8 mouse cellular contexts compared by ENCODE assay signal in the genomic region with DNA sequence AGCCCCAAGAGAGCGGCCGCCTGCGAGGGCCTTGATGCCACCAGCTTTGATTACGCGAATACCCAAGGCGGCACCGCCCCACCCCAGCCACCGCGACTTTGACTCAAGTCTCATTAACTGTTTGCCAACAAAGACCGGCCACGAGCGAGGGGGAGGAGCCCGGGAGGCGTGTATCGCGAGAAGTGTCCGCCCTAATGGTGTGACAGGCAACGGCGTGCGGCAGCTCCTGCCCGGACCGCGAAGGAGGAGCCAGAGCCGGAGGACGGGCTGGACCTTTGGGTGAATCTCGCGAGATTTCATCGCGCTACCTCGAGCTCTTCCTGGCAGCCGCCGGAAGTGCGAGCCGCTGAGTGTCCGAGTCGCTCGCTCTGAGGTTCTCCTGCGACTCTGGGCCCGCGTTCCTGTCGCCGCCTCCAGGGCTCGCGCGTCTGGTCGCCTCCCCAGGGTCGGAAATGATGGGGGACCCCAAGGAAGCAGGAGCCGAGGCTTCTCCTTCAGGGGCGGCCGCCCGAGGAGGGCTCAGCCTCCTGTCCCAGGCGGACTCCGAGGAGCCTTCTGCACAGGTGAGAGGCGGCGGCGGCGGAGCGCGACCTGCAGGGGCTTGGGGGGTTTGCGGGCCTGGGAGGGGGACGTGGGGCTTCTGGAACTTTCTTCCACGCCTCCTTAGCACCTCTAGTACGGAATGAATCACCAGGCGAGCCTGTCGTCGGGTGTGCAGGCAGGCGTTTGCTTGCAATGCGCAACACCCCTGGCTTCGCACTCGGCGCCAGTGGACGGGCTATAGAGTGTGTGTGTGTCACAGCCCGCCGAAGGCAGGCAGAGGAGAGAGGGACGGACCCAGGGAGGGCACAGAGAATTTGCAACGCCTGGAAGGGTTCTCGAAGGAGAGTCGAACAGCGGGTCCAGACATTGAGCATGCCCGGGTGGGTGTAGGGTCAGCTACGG. TPM values are rescaled to one million over a fixed set of nuclear protein-coding genes. Genes with fewer than 3 reads are reported as not detected.
DNase-seq lines count a peak whose midpoint lies in the region; ATAC-seq lines count a peak whose summit lies in the region.

Edrf1 (plus strand) TSS at position 183 of the 945 bp plus-strand sequence.

- peak within 1 kb of the TSS; percentile 93 for H3K9ac ChIP-seq in hindbrain, embryonic 11.5 days (ENCODE audit: low read depth, low read length)

- no peaks in the 10 kb centered on the region for H3K4me1 ChIP-seq in hindbrain, embryonic 11.5 days (replicated peaks; ENCODE audit: control insufficient read depth, insufficient read depth, low read length)

- DNase-seq in Muller cell, postnatal 12 days (ENCODE audit: inconsistent ontology term): peak; percentile 100
- DNase-seq in cerebellum, adult 9-11 months: peak; percentile 98
- DNase-seq in frontal cortex, adult 2 months (ENCODE audit: extremely low spot score in 1 of 2, low spot score in 1 of 2): peak; percentile 96 to 97
- DNase-seq in hindbrain, embryonic 11.5 days (ENCODE audit: low spot score): peak; percentile 98
- DNase-seq in layer of hippocampus, postnatal 10 days (ENCODE audit: low spot score in 2 of 2): peak; percentile 96 to 97
- peak; percentile 100 for DNase-seq in lung, postnatal 10 days
- DNase-seq in ovary, postnatal 36 days (ENCODE audit: low spot score): peak; percentile 96
- peak; percentile 92 for DNase-seq in thymus, postnatal 25 days

- H3K4me2 ChIP-seq in hindbrain, embryonic 11.5 days (replicated peaks; ENCODE audit: low read depth, low read length): peak within 1 kb of the TSS; percentile 85

- peaks cover 4% of the 10 kb centered on the region; the same call in 1 of the 2 replicates for H3K36me3 ChIP-seq in hindbrain, embryonic 11.5 days (ENCODE audit: control insufficient read depth, insufficient read depth, low read length)

- no peaks in the 10 kb centered on the region for H3K27me3 ChIP-seq in hindbrain, embryonic 11.5 days (ENCODE audit: control insufficient read depth, insufficient read depth, low read length)

- ATAC-seq in hindbrain, embryonic 11.5 days (ENCODE audit: low FRiP score): peak; percentile 99

- H3K27ac ChIP-seq in hindbrain, embryonic 11.5 days (ENCODE audit: low read depth, low read length): peak within 1 kb of the TSS; percentile 91

- peak within 1 kb of the TSS; percentile 93 for H3K4me3 ChIP-seq in hindbrain, embryonic 11.5 days (ENCODE audit: low read depth, low read length)

- under 1% methylated on average over 81 of the region's 81 CpGs for WGBS in hindbrain, embryonic 11.5 days

- no peaks in the 10 kb centered on the region for H3K9me3 ChIP-seq in hindbrain, embryonic 11.5 days (ENCODE audit: control insufficient read depth, low read length)

RNA-seq across cellular contexts. Expression of gene Edrf1, which starts in this region (rescaled TPM):
- 19.5 and 20.1 TPM in 2 replicates for polyA plus RNA-seq in frontal cortex, adult 2 months (2012; rRNA removed)
- polyA plus RNA-seq in hindbrain, embryonic 11.5 days (2014; fragmentation: Nextera tagmentation; extraction: Ambion mirVana): 29.0 and 34.0 TPM in 2 replicates
- total RNA-seq in layer of hippocampus, postnatal 10 days (2021): 10 to 100 TPM; 29.9 to 35.9 TPM

Comparison
In these comparisons a context has a peak if more than half of its experiments do, and no peak if none do; other contexts are left out.
1. Peak in every context shown above with its lines: DNase-seq, ATAC-seq, H3K4me3 ChIP-seq and H3K27ac ChIP-seq.